Mouse (Mus musculus) frontal cortex, postnatal 10 days (tissue): ENCODE data around the gene Hoxd10.
A peak's percentile ranks its signal among the peaks of the same experiment; 100 is the strongest.

Source experiments
- DNase-seq, 2 experiments: peaks; one replicate each; pipeline ENCODE4 v3.0.0; 2022; ENCODE audit warnings: low spot score in 2 of 2, mixed read lengths in 1 of 2

Gene Hoxd10

DNA sequence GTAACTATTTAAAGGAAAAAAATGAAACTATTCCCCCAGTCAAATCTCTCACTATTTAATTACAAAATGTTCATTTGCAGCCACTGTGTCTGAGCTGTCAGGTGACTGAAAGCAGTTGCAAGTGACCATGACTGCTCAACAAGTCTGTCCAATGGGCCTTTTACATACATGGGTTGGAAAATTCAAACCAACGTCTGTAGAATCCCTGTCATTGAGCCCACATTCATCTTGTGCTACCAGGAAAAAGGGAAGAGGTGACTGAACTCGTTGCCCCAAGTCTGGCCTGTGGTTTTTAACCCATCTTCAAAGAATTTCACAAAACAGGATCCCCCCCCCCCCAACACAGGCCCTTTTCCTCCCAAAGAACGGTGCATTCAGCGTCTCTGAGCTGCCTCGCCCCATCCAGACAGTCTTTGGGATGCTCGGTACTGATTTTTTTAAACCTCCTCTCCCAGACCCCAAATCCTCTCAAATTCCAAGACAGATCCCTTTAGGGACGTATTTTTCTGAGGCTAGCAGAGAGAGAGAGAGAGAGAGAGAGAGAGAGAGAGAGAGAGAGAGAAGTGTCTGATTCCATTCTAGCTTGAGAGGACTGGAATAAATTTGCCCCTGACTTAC is 4.2 kb downstream of the Hoxd10 start:
- DNase-seq: no peak

DNA sequence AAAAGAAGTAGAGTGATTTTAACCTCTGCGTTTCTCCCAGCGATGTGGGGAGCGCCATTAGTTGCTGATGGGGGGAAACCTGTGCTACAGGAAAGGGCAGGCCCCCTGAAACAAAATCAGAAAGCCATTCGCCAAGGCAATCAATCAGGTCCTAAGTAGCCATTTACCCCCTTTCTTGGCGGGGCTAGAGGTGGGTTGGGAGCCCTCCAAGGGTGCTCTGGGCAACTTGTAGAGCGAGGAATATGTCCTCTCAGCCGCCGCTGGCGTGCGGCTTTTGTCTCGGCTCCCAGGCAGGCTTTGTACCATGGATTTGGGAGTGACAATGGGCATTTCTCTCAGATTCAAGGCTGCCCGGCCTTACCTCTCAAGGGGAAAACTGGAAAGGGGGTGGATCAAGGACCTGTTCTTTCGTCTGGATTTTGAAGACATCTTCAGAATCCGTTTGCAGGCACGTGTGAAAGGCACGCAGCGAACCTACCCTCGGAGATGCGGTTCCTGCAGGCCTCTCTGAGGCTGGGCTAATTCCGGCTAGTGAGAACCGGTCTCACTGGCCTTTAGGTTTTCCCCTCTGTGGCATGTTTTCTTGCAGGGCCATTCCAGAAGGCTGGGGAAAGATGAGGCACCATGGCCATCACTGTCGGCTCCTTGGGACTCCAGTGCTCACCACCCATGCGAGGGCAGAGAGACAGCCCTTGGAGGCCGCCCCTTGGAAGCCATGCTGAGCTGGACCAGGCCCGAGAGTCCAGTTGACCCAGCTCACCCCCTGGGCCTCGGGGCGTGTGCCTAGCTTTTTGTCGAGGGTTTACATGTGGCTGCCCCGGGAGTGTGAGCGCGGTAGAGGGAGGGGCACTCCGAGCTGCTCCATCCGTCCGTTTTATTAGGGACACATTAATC is 5.0 kb downstream of the Hoxd10 start:
- DNase-seq: no peak

DNA sequence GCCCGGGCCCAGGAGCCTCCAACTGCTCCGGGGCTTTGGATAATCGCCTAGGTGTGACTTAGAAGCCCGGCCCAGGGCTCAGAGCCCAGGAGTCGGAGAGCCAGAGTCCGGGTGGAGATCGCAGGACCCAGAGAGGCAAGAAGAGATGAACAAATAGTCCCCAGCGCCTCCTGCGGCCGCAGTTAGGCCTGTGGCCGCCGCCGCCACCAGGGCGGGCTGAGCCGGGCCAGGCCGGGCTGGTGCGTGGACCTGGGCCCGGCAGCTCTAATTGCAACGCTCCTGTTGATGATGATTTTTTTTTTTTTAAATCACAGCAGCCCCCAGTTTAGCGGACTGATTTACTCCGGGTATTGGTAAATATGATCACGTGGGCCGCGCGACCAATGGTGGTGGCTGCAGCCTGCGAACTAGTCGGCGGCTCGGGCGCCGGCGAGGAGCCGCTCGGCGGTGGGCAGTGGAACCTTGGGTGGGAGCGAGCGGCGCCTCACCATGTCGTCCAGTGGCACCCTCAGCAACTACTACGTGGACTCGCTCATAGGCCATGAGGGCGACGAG is 5.9 kb downstream of the Hoxd10 start, which contains the start of gene Hoxd9:
Hoxd9 (plus strand) TSS at position 161 of the 555 bp plus-strand sequence.
- no peak for DNase-seq

GRCm38 (mm10) chr2:74698201-74699052 is 6.7 kb downstream of the Hoxd10 start:
- no peak for DNase-seq

DNA sequence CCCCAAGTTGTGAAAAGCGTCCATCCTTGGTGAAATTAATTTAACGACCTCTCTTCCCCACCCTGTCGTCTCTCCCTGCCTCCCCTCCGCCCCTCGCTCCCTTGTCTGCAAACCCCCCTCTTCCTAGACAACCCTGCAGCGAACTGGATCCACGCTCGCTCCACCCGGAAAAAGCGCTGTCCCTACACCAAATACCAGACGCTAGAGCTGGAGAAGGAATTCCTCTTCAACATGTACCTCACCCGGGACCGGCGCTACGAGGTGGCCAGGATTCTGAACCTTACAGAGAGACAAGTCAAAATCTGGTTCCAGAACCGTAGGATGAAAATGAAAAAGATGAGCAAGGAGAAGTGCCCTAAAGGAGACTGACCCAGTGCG is 7.3 kb downstream of the Hoxd10 start:
- no peak for DNase-seq

- no peak for DNase-seq
Measured at GRCm38 (mm10) chr2:74699664-74700545, 8.2 kb downstream of the Hoxd10 start.

GRCm38 (mm10) chr2:74700546-74701112 is 8.9 kb downstream of the Hoxd10 start:
- DNase-seq: no peak

GRCm38 (mm10) chr2:74701949-74702819 is 10.5 kb downstream of the Hoxd10 start:
- DNase-seq: peak in 1 of 2 experiments; percentile 76

DNA sequence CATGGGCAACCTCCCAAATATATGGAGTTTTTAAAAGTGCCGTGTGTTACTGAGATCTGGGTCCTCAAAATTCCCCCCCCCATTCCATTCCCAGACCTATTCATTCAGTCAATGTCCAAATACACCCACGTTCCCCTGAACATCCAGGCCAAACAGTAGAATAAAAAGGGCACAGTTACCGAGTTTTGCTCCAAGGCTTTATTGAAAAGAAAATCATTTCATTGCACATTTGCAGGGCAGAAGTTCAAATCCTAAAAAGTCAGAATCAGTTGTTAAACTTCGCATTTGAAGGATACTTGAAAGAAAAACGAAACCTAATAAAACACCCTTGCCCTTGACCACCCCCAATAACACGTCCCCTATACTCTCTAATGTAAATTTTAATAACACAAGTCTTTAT is 11.1 kb downstream of the Hoxd10 start:
- no peak for DNase-seq

- no peak for DNase-seq
Measured at GRCm38 (mm10) chr2:74703317-74703716, 11.6 kb downstream of the Hoxd10 start.

- no peak for DNase-seq
Measured at GRCm38 (mm10) chr2:74703720-74704392, 12.1 kb downstream of the Hoxd10 start.

- no peak for DNase-seq
Measured at GRCm38 (mm10) chr2:74704393-74704998, 12.8 kb downstream of the Hoxd10 start, which contains the start of gene Hoxd8. TSS of gene Hoxd8 (plus strand) at chr2:74704615.

DNA sequence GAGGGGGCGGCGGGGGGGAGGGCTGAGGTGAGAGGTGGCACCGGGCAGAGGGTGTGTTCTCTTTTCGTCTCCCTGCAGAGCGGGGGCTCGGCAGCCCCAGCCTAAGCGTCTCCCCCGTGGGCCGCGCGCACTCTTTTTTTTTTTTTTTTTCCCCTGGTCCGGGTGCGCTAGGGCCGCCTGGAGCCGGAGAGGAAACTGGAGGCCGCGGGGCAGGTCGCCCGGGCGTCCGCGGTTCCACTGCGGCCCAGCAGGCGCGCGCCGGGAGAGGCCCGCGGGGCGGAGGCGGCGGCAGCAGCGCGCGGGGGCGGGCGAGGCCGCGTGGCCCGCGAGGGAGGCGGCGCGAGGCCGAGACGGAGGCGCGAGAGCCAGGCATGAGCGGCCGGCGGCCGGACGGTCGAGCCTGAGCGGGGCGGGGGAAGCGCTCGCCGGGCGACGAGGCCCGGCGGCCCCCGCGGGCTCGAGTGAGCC is 13.3 kb downstream of the Hoxd10 start:
- no peak for DNase-seq

- no peak for DNase-seq
Measured at GRCm38 (mm10) chr2:74705467-74706089, 13.9 kb downstream of the Hoxd10 start.

DNA sequence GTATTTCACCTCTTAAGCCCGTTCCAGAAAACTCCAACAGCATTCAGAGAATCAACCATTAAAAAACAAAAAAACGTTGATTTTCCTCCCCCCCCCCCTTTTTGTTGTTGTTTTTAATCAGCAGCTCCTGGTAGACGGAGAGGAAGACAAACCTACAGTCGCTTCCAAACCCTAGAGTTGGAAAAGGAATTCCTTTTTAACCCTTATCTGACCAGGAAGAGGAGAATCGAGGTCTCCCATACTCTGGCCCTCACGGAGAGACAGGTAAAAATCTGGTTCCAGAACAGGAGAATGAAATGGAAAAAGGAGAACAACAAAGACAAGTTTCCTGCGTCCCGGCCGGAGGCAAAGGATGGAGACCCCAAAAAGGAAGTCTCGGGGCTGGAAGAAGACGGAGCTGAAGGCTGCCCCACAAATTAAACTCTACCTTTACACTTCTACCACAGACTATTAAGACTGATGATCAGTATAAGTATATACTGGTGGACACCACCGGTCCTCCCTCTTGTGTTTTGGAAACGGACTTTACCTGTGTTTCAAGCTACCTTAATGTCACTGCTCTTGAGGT is 14.8 kb downstream of the Hoxd10 start:
- DNase-seq: no peak

- no peak for DNase-seq
Measured at GRCm38 (mm10) chr2:74707599-74707998, 15.9 kb downstream of the Hoxd10 start.

- DNase-seq: no peak
Measured at GRCm38 (mm10) chr2:74708676-74709075, 17.0 kb downstream of the Hoxd10 start.
